Mouse (Mus musculus) layer of hippocampus, adult 18-20 months (tissue): ENCODE measurements around the gene Pnpo. TPM values are rescaled to one million over a fixed set of nuclear protein-coding genes. Genes with fewer than 3 reads are reported as not detected.

Source experiments
- DNase-seq, 2 experiments: peaks; one replicate each; pipeline ENCODE4 v3.0.0; 2022; ENCODE audit warnings: low spot score in 2 of 2
- total RNA-seq, 2 experiments: library from RNA; stranded (reverse); gene quantifications; 2 replicates each; pipeline ENCODE4 v1.2.3; 2021

Gene Pnpo
- total RNA-seq, 2 experiments from 2014 or later: 34.2 to 35.0 TPM

- DNase-seq: no peak
Measured at GRCm38 (mm10) chr11:96970341-96970740, 26.6 kb upstream of the Pnpo start.

DNA sequence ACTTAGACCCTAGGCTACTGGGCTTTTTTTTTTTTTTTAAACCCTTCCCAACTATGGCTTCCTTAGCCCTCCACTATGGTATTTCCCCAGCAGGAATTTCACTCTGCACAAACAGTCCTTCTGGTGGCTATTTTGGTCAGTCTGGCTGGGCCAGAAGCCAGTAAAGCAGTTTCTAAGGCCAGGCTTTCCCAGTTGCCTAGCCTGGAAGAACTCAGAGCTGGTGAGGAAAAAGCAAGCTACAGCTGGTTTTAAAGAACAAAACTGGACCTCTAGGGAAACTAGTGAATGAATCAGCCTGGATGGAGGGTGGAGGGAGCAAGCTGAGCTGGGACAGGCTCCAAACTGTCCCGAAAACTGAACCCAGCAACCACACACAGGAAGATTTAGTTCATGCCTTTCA, 26.0 kb upstream of the Pnpo start:
- peak in 1 of 2 experiments; percentile 51 for DNase-seq

DNA sequence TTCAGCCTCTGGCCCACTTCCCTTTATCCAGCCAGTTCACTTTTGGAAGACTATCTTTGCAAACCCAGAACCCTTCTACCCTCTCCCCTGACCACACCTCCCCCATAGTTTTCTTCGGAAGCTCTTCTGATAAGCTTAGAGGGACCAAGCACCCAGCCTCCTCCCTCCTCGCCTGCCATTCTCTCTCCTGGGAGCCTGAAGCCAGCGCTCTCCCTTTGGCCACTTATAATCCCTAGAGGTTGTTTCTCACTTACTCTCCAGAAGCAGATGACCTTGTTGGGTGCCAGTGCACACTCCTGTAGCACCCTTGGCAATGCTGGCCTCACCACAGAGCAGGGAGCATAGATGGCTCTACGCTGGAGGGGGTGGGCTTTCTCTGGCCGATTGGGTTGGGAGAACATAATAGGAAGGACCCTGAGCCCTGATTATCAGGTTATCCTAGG, 25.5 kb upstream of the Pnpo start:
- DNase-seq: no peak

DNA sequence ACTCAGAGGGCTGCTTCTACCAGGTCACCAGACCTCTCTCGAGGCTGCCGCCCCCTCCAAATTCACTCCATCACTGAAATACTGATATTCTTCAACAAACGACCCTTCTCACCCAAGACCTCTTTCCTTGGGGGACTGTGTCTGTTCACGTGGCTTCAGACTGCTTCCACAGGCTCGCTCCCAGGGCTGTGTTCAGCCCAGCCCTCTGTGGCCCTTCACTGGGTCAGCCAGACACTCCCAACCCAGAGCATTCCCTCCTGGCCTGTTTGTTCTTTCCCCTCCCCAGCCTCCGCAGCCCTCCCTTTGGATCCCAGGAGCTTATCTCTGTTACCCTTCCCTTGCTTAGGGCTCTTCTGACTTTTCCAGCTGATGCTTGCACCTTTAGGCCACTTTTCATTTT, 24.7 kb upstream of the Pnpo start:
- no peak for DNase-seq

DNA sequence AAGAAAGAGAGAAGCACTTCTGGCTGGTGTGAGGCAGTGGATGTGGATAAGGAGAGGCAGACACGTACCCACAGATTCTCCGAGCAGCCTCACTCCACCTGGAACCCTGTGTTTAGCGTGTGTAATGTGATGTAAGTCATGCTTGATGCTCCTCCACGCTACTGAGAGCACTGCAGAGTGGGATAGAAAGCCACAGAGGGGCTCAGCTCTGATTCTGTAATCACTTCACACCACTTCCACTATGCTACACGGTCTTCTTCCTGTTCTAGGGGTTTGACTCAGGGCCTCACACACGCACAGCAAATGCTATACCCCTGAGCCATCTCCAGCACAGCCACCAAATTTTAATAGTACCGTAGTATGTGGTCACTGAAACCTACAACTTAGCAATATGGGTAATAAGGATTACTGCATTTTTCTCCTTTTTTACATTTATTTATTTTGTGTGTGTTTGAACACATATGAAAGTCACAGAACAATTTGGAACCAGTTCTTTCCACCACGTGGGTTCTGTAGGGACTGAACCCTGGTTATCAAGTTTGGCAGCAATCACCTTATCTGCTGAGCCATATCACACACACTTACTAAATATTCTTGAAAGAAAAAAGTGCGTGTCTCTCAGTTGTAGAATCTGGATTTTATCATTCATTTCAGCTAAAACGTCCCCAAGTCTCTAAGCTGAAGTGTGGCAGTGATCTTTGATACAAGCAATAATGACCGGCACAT, 23.9 kb upstream of the Pnpo start:
- no peak for DNase-seq

GRCm38 (mm10) chr11:96966914-96967543, 23.2 kb upstream of the Pnpo start:
- no peak for DNase-seq

DNA sequence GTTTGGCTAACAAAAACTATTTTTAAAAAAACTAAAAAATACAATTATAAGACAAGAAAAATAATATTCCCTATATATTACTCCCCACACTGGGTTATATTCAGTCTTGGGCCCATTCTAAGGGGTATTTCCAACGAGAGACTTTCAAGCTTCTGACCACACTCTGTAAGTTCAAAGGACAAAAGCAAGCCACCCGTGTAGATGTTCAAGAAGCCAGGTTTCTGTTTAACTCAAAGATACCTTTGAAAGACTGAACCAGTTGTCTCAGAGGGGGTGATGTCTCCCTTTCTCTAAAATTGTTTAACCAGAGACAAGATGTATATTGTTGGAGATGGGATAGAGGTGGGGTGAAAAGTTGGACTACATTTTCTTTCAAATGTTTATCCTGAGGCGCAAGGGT, 22.4 kb upstream of the Pnpo start:
- DNase-seq: no peak

- DNase-seq: peak; percentile 82 to 94
Measured at GRCm38 (mm10) chr11:96963580-96963979, 19.8 kb upstream of the Pnpo start.

DNA sequence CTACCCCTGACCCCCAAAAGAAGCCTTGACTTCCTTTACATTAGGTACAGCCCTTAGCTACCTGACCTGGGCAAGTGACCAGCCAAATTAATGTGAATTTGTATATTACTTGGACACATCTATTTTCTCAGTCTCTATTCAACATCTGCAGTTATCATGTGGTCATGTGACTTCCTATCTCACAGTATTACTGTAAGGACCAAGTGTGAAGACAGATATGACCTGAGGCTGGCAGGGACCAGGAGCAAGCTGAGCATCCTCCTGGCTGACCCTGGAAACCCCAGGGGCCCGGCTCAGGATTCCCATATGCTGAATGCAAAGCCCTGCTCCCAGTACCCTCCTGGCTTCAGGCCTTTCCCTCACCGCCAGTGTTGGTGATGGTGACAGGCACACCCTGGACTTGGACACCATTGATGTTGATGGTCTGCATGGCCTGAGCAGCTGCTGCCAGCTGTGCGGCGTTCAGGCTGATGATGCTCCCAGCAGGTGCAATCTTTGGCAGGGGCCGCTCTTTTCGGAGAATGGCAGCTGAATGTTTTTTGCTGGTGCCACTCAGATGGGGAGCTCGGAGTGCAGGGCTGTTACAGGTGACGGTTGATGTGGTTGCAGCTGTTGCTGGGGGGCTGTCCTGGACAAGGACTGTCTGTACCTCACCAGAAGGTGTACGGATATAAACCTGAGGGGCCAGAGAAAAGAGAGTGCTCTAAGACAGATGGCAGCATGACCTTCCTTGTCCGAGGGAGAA, 13.4 kb upstream of the Pnpo start:
- DNase-seq: no peak

- DNase-seq: no peak
Measured at GRCm38 (mm10) chr11:96956009-96956724, 12.4 kb upstream of the Pnpo start.

DNA sequence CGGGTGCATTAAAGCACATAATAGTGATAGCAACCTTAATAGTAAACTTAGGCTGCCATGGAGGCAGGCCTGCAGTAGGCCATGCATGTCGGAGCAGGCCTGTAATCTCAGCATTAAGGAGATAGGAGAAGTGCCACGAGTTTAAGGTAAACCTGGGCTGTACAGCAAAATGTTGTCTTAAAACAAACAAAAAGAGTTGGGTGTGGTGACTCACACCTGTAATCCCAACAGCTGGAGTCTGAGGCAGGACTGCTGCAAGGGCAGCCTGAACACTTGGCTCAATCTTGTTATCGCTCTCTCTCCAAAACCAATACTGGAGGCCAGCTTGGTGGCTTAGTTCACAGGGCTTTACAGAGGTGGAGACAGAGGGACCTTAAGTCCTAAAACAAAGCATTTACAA, 11.3 kb upstream of the Pnpo start:
- no peak for DNase-seq

GRCm38 (mm10) chr11:96952896-96953295, 9.1 kb upstream of the Pnpo start:
- DNase-seq: no peak

DNA sequence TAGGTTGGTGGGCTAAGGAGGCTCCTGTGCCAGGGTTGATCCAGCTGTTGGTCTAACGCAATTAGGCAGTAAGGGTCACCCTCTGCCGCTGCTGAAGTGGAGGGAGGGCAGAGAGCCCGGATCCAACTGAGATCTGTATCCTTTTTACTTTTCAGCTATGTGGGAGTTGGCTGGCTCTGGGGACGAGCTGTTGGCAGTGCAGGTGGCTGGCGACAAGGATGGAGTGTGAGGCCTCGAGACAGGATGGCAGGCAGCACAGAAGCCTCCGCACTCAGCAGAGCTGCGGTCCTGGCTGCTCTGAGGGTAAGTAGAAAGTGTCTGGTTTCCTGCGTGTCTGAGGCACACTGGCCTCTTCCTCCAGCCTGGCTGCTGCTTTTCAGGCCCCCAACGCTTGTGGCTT, 8.6 kb upstream of the Pnpo start:
- no peak for DNase-seq

DNA sequence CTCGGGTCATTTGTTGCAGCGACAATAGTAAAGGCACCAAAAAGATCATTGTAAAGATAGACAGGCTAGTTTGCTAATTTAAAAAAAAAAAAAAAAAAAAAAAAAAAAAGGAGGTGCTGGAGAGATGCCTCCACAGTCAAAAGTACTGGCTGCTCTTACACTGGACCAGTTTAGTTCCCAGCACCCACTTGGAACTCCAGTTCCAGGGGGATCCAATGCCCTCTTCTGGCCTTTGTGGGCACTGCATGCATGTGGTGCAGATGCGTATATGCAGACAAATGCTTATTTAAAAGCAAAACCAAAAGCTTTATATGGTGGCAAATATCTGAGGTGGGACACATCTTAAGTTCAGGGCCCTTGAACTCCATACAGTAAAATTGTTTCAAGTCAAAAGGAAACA, 7.0 kb upstream of the Pnpo start:
- DNase-seq: no peak

DNA sequence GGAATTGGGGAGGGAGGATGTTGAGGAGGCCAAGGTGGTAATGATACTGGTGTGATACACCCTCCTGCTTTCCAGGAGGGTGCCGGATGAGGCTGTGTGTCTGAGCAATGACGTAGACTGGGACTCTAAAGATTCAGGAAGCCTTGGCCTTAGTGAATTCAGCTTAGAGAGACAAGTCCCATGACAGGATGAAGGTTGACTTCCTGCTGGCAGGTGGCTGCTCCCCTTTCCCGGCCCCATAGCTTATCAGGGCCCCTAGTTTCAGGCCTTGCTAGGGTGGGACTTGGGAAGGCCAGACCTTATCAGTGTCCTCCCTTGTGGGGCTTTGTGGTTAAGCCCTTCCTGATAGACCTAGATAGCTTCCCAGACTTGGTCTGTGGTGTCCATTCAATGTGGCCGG, 4.1 kb upstream of the Pnpo start:
- DNase-seq: no peak

GRCm38 (mm10) chr11:96946498-96946897, 2.7 kb upstream of the Pnpo start:
- DNase-seq: no peak

DNA sequence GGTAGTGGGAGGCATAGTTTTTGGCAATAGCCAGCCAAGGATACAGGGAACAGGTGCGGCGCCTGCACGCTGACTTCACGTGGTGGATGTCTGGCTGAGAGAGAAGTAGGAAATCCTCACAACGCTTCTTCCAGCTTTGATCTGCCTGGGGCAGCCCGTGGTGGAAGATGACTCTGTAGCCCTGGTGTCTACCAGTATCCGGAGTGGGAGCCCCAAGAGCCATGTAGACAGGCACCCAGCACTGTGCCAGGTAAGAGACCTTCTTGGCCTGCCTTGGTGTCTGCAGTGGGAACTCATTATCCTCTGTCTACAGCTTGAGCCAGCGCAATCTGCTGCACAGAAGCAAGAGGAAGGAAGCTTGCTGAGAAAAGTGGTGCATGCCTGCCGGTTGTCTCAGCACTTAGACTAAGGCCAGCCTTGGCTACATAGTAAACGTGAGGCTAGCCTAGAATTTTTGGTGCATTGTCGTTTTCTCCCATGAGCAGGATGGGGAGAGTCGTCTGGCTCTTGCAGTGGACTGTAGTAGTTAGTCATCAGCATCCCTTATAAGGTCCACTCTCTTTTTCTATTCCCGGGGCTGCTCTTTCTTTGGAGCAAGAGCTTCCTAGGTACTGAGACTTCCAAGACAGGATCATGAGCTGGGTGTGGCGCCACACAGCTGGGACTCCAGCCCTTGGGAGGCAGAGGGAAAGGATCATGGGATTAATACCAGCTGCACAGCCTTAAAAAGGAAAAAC, 1.2 kb upstream of the Pnpo start:
- no peak for DNase-seq

GRCm38 (mm10) chr11:96941989-96942590, 1.7 kb downstream of the Pnpo start:
- no peak for DNase-seq

DNA sequence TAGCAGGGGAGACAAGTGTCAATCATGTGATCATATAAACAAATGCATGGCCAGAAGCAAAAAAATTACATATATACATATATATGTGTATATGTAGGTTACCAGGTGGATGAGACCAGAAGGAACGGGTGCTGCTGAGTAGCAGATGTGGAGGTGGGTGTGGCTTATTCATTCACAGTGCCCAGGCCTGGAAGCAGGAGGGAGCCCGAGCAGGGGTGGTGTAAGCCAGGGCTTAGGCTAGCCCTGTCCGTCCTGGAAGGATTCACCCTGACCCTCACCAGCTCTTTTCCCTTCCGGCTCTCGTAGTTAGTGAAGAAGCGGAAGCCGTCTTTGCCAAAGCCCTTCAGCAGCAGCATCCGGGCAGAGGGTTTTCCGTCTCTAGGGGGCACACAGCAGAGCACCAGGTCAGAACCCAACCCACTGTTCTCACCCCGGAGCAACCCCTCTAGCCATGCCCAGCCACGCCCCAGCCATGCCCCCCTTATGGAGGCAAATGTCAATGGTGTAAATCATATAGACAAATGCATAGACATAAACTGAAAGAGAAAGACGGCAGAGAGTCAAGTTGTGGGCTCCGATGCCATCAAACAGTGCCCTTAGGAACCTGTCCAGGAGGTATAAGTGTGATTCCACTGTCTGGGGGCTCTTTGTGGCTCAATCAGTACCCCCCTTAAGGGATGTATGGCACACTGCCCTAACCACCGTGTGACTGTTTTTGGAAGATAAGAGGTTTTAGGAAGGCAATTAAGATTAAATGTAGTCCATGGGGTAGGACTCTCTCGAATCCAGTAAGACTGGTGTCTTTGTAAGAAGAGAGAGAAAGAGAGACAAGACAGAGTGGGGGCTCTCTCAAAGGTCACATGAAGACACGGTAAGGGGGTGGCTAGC, 3.0 kb downstream of the Pnpo start:
- no peak for DNase-seq

GRCm38 (mm10) chr11:96938426-96938800, 5.4 kb downstream of the Pnpo start:
- no peak for DNase-seq
